Mouse (Mus musculus): ENCODE results near the gene 1700019D03Rik.

GRCm38 (mm10) chr1:53037443-53037871, 17.5 kb upstream of the 1700019D03Rik start:
- TF ChIP-seq EP300 (optimal IDR thresholded peaks at IDR 0.05) = no peak
- TF ChIP-seq CTCF (IDR thresholded peaks at IDR 0.05; ENCODE audit: low read depth) = no peak
